Mouse (Mus musculus): Measurements from ENCODE around the gene Rab11fip5. TPM values are rescaled to one million over a fixed set of nuclear protein-coding genes. Genes with fewer than 3 reads are reported as not detected.
A peak's percentile ranks its signal among the peaks of the same experiment; 100 is the strongest.

Rab11fip5 gene
- total RNA-seq, 2 experiments from 2014 or later = 65.7 to 66.8 TPM

GRCm38 (mm10) chr6:85377066-85377734, 2.8 kb upstream of the Rab11fip5 start:
- intact Hi-C loops (cut with DNase I) = no loop called here
- DNase-seq (ENCODE audit: low spot score in 2 of 2) = no peak

GRCm38 (mm10) chr6:85374734-85375114, 290 bp upstream of the Rab11fip5 start:
- intact Hi-C loops (cut with DNase I) = loop anchor here (1.0 kb wide), 1 partner anchor 41 kb away; the partner anchor contains the start of gene Sfxn5
- peak; percentile 94 to 97 for DNase-seq (ENCODE audit: low spot score in 2 of 2)

GRCm38 (mm10) chr6:85373066-85373860, 1.2 kb downstream of the Rab11fip5 start:
- intact Hi-C loops (cut with DNase I) = no loop called here

GRCm38 (mm10) chr6:85372496-85372895, 1.9 kb downstream of the Rab11fip5 start:
- intact Hi-C loops (cut with DNase I) = no loop called here
- peak in 1 of 2 experiments; percentile 5 for DNase-seq (ENCODE audit: low spot score in 2 of 2)

More at GRCm38 (mm10) chr6:85373066-85373860, 1.2 kb downstream of the Rab11fip5 start:
- DNase-seq (ENCODE audit: low spot score in 2 of 2) = peak in 1 of 2 experiments; percentile 7

GRCm38 (mm10) chr6:85371859-85372405, 2.5 kb downstream of the Rab11fip5 start:
- intact Hi-C loops (cut with DNase I) = no loop called here
- no peak for DNase-seq (ENCODE audit: low spot score in 2 of 2)

- DNase-seq (ENCODE audit: low spot score in 2 of 2) = no peak
- intact Hi-C loops (cut with DNase I) = no loop called here
Observed at GRCm38 (mm10) chr6:85370666-85371430, 3.6 kb downstream of the Rab11fip5 start.

- no peak for DNase-seq (ENCODE audit: low spot score in 2 of 2)
- intact Hi-C loops (cut with DNase I) = no loop called here
Observed at GRCm38 (mm10) chr6:85370041-85370440, 4.4 kb downstream of the Rab11fip5 start.

GRCm38 (mm10) chr6:85369181-85369860, 5.1 kb downstream of the Rab11fip5 start:
- intact Hi-C loops (cut with DNase I) = no loop called here
- no peak for DNase-seq (ENCODE audit: low spot score in 2 of 2)

GRCm38 (mm10) chr6:85368722-85369121, 5.7 kb downstream of the Rab11fip5 start:
- intact Hi-C loops (cut with DNase I) = no loop called here
- DNase-seq (ENCODE audit: low spot score in 2 of 2) = no peak

GRCm38 (mm10) chr6:85368166-85368565, 6.3 kb downstream of the Rab11fip5 start:
- no peak for DNase-seq (ENCODE audit: low spot score in 2 of 2)
- intact Hi-C loops (cut with DNase I) = no loop called here

- intact Hi-C loops (cut with DNase I) = no loop called here
- DNase-seq (ENCODE audit: low spot score in 2 of 2) = no peak
Observed at GRCm38 (mm10) chr6:85366387-85366786, 8.0 kb downstream of the Rab11fip5 start.

GRCm38 (mm10) chr6:85364439-85364838, 10.0 kb downstream of the Rab11fip5 start:
- intact Hi-C loops (cut with DNase I) = no loop called here
- no peak for DNase-seq (ENCODE audit: low spot score in 2 of 2)

GRCm38 (mm10) chr6:85363906-85364260, 10.6 kb downstream of the Rab11fip5 start:
- intact Hi-C loops (cut with DNase I) = no loop called here
- no peak for DNase-seq (ENCODE audit: low spot score in 2 of 2)

- intact Hi-C loops (cut with DNase I) = no loop called here
- DNase-seq (ENCODE audit: low spot score in 2 of 2) = no peak
Observed at GRCm38 (mm10) chr6:85363231-85363905, 11.1 kb downstream of the Rab11fip5 start.

- intact Hi-C loops (cut with DNase I) = no loop called here
- peak in 1 of 2 experiments; percentile 69 for DNase-seq (ENCODE audit: low spot score in 2 of 2)
Observed at GRCm38 (mm10) chr6:85362610-85363009, 11.8 kb downstream of the Rab11fip5 start.

- intact Hi-C loops (cut with DNase I) = no loop called here
- no peak for DNase-seq (ENCODE audit: low spot score in 2 of 2)
Observed at GRCm38 (mm10) chr6:85360311-85360710, 14.1 kb downstream of the Rab11fip5 start.

- intact Hi-C loops (cut with DNase I) = no loop called here
- no peak for DNase-seq (ENCODE audit: low spot score in 2 of 2)
Observed at GRCm38 (mm10) chr6:85358877-85359276, 15.6 kb downstream of the Rab11fip5 start.

- DNase-seq (ENCODE audit: low spot score in 2 of 2) = no peak
- intact Hi-C loops (cut with DNase I) = no loop called here
Observed at GRCm38 (mm10) chr6:85356682-85357465, 17.6 kb downstream of the Rab11fip5 start.

All from left cerebral cortex, postnatal 25 days (tissue).